Mouse (Mus musculus): ENCODE measurements around the gene Ppp5c. TPM values are rescaled to one million over a fixed set of nuclear protein-coding genes. Genes with fewer than 3 reads are reported as not detected.
"Not testable (repeated sequence)": the region's sequence is repeated elsewhere in the genome, so short reads cannot be mapped to it uniquely, and the experiment has no call there.

Gene Ppp5c
- 30.6 and 70.5 TPM in 2 replicates for polyA plus RNA-seq (2011; ENCODE audit: insufficient read depth, insufficient read length, low replicate concordance, missing spikeins)

DNA sequence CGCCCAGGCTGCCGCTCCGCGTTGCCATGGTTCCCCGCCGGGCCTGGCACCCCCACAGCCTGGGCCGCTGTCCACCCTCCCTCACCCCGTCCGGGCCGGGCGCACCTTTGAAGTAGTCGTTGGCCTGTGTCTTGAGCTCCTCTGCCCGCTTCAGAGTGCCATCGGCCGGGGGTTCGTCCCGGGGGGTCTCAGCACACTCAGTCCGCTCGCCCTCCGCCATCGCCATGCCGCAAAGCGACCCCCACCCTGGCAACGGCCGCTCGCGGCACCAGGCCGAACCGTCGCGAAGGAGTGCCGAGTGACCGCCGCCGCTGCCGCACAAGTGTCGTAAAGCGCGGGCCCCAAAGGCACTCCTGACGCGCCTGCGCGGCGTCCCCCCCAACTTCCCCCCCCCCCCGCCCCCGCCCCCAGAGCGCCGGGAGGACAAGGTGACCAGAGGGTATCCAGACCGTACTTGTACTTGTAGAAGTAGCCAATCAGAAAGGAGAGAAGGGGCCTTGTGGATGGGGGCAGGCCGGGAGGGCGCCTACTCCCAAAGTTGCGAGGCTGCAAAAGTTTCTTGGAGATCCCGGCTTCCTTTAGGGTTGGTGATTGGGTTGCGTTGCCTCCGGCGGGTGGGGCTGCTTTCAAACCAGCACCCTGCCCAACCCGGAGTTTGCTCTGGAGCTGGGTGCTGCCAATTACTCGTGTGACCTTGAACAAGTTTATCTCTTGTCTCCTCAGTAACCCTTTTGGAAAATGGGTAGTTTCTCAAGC lies at the start of gene Ppp5c:
Gene Ppp5c, minus strand, starts transcription at position 337 of the 756 bp plus-strand sequence.
- Histone ChIP-seq H3K27ac (ENCODE audit: control insufficient read depth, insufficient read depth, low read depth, low read length, poor library complexity) (peak within 1 kb of the TSS; percentile 74), H3K4me3 (replicated peaks; ENCODE audit: control insufficient read depth, low read depth, low read length) (peak within 1 kb of the TSS; percentile 86), H3K4me1 (ENCODE audit: control insufficient read depth, insufficient read depth, low read length) (peaks cover 15% of the 10 kb centered on the region)
- TF ChIP-seq CTCF (IDR thresholded peaks at IDR 0.05; ENCODE audit: control insufficient read depth, insufficient read depth, low read length) (no peak), POLR2A (IDR thresholded peaks at IDR 0.05; ENCODE audit: borderline replicate concordance, control insufficient read depth, low read depth, low read length) (0 out of 2 replicates have a peak, but pooled peaks have one; percentile 38)
- under 1% methylated on average over 58 of the region's 58 CpGs for WGBS

DNA sequence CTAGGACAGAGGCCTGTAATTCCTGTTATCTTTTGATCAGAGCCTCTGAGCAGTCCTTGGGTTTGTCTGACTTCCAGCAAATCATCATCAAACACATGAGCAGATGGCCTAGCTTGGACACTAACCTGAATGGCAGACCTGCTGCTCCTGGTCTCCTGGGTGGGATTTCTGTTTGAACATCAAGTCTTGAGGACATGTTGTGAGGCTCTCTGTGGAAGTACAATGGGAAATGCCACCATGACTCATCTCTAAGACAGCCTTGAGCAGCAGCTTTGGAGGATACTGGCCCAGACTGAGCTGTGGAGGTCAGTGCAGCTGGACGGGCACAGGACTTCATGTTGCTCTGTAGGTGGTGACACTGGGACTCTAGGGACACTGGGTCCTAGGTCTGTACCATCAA lies 48.8 kb upstream of the Ppp5c start:
- Histone ChIP-seq H3K4me1 (ENCODE audit: control insufficient read depth, insufficient read depth, low read length) (no peaks in the 10 kb centered on the region), H3K4me3 (replicated peaks; ENCODE audit: control insufficient read depth, low read depth, low read length) (no peak overlapping the region), H3K27ac (ENCODE audit: control insufficient read depth, insufficient read depth, low read depth, low read length, poor library complexity) (no peak overlapping the region)
- 88% methylated on average over 1 of the region's 1 CpGs for WGBS
- TF ChIP-seq POLR2A (IDR thresholded peaks at IDR 0.05; ENCODE audit: borderline replicate concordance, control insufficient read depth, low read depth, low read length): no peak
- TF ChIP-seq CTCF (IDR thresholded peaks at IDR 0.05; ENCODE audit: control insufficient read depth, insufficient read depth, low read length): no peak

DNA sequence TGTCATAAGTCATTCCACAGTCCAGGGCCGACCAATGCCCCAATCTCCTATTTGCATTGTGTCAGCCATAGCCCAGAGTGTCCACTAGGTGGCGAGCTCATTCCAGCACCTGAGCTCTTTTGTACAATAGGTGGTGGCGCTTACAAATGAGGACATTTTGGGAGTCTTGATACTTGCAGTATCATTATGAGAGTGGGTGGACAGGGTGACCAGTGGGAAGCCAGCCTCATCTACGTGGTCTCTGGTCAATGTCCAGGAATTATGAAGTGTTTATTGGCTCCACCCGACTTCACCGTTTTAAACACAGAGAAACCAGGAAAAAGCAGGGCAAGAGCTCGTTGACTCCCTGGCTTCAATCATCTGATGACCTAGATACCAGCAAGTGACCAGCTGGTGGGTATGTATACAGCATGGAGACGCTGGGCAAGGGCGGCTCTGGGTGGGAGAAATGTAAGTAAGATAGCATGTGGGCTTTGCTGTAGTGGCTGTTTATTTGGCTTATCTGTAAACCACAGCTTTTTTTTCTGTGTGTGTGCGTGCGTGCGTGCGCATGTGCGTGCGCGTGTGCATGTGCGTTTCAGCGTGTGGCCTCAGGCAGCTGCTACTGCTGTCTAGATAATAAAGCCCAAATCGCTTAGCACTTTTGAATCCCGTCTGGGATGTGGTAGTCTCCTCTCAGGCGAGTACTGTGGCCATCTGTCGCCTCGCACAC lies 46.3 kb upstream of the Ppp5c start, which contains the start of gene Psg16:
Gene Psg16, plus strand, starts transcription at position 137 of the 712 bp plus-strand sequence.
- H3K27ac ChIP-seq (ENCODE audit: control insufficient read depth, insufficient read depth, low read depth, low read length, poor library complexity): no peak within 1 kb of the TSS
- H3K4me1 ChIP-seq (ENCODE audit: control insufficient read depth, insufficient read depth, low read length): no peaks in the 10 kb centered on the region
- TF ChIP-seq POLR2A (IDR thresholded peaks at IDR 0.05; ENCODE audit: borderline replicate concordance, control insufficient read depth, low read depth, low read length) (no peak), CTCF (IDR thresholded peaks at IDR 0.05; ENCODE audit: control insufficient read depth, insufficient read depth, low read length) (peak; percentile 89)
- 37% methylated on average over 23 of the region's 23 CpGs for WGBS
- no peak within 1 kb of the TSS for H3K4me3 ChIP-seq (replicated peaks; ENCODE audit: control insufficient read depth, low read depth, low read length)

DNA sequence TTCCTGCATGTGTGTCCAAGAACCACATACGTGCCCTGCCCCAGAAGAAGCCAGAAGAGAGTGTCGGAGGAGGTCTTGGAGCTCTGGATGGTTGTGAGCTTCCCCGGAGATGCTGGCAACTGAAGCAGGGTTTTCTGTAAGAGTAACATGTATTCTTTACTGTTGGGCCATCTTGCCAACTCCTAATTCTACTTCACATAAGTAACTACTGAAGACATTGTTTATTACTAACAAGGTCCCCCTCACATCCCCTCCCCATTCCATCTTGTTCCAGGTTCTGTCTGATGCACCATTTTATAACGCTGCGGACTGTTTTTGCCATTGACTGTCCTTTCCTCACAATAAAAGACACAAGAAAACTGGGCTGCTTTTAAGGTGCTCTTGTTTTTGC lies 45.8 kb upstream of the Ppp5c start:
- no peak overlapping the region for H3K27ac ChIP-seq (ENCODE audit: control insufficient read depth, insufficient read depth, low read depth, low read length, poor library complexity)
- H3K4me3 ChIP-seq (replicated peaks; ENCODE audit: control insufficient read depth, low read depth, low read length): no peak overlapping the region
- 61% methylated on average over 5 of the region's 5 CpGs for WGBS
- H3K4me1 ChIP-seq (ENCODE audit: control insufficient read depth, insufficient read depth, low read length): no peaks in the 10 kb centered on the region
- TF ChIP-seq POLR2A (IDR thresholded peaks at IDR 0.05; ENCODE audit: borderline replicate concordance, control insufficient read depth, low read depth, low read length): no peak
- TF ChIP-seq CTCF (IDR thresholded peaks at IDR 0.05; ENCODE audit: control insufficient read depth, insufficient read depth, low read length): no peak

DNA sequence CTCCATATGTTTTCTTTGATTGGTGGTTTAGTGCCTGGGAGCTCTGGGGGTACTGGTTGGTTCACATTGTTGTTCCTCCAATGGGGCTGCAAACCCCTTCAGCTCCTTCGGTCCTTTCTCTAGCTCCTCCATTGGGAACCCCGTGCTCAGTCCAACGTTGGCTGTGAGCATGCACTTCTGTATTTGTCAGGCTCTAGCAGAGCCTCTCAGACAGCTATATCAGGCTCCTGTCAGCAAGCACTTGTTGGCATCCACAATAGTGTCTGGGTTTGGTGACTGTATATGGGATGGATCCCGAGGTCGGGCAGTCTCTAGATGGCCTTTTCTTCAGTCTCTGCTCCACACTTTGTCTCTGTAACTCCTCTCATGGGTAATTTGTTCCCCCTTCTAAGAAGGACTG lies 39.9 kb upstream of the Ppp5c start:
- not testable (repeated sequence) for H3K4me1 ChIP-seq (ENCODE audit: control insufficient read depth, insufficient read depth, low read length); H3K27ac ChIP-seq (ENCODE audit: control insufficient read depth, insufficient read depth, low read depth, low read length, poor library complexity); H3K4me3 ChIP-seq (replicated peaks; ENCODE audit: control insufficient read depth, low read depth, low read length)
- 57% methylated on average over 5 of the region's 5 CpGs for WGBS

DNA sequence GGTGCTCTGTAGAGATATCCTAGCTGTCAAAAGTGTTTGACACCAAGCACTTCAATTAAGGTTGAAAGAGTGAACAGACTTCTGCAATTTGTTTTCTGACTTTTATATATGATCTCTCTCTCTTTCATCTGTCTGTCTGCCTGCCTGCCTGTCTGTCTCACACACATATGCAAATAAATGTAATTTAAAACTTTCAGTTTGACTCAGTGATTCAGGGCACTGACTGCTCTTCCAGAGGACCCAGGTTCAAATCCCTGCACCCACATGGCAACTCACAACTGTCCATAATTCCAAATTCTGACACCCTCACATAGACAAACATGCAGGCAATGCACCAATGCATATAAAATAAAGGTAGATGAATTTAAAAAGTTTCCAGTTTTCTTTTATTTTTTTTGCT lies 39.3 kb upstream of the Ppp5c start:
- Histone ChIP-seq H3K27ac (ENCODE audit: control insufficient read depth, insufficient read depth, low read depth, low read length, poor library complexity) (no peak overlapping the region), H3K4me3 (replicated peaks; ENCODE audit: control insufficient read depth, low read depth, low read length) (no peak overlapping the region), H3K4me1 (ENCODE audit: control insufficient read depth, insufficient read depth, low read length) (peaks cover 2% of the 10 kb centered on the region; the same call in 1 of the 2 replicates)
- TF ChIP-seq POLR2A (IDR thresholded peaks at IDR 0.05; ENCODE audit: borderline replicate concordance, control insufficient read depth, low read depth, low read length): no peak
- no peak for TF ChIP-seq CTCF (IDR thresholded peaks at IDR 0.05; ENCODE audit: control insufficient read depth, insufficient read depth, low read length)

DNA sequence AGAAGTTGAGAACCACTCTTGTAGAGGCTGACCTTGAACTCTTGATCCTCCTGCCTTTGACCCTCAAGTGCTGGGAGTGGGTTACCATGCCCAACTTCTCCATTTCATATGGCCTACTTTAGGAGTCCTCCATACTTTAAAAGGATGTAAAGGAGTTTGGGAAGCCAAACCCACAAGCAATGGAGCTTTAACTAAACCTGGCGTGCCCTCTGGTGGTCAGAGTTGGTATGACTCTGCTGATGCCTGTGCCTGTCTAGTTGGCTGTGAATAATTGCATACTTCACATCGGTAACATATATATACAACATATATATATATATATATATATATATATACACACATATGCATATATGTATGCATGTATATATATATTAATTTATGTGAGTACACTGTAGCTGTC lies 38.7 kb upstream of the Ppp5c start:
- no peak overlapping the region for H3K27ac ChIP-seq (ENCODE audit: control insufficient read depth, insufficient read depth, low read depth, low read length, poor library complexity)
- H3K4me1 ChIP-seq (ENCODE audit: control insufficient read depth, insufficient read depth, low read length): peaks cover 2% of the 10 kb centered on the region; the same call in 1 of the 2 replicates
- TF ChIP-seq CTCF (IDR thresholded peaks at IDR 0.05; ENCODE audit: control insufficient read depth, insufficient read depth, low read length) (peak; percentile 81), POLR2A (IDR thresholded peaks at IDR 0.05; ENCODE audit: borderline replicate concordance, control insufficient read depth, low read depth, low read length) (no peak)
- 0% methylated on average over 2 of the region's 2 CpGs for WGBS
- no peak overlapping the region for H3K4me3 ChIP-seq (replicated peaks; ENCODE audit: control insufficient read depth, low read depth, low read length)

DNA sequence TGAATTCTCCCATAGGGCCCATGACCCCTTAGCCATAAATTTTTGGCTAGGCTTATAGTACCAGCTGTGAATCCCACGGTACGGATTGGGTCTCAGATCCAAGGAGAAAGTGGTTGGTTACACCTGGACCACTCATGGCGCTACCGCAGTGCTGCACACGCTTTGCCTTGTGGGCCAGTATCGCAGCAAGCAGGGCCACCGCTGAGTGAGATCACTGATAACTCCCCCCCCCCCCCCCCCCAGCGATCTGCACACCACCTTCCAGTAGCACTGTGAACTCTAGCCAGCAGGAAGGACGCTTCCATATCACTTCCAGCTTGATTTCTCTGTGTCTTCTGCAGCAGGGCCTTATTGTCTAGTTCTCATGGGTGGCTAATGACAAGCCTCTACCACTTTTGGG lies 37.9 kb upstream of the Ppp5c start:
- no peak overlapping the region for H3K4me3 ChIP-seq (replicated peaks; ENCODE audit: control insufficient read depth, low read depth, low read length)
- no peak overlapping the region for H3K27ac ChIP-seq (ENCODE audit: control insufficient read depth, insufficient read depth, low read depth, low read length, poor library complexity)
- WGBS: 65% methylated on average over 9 of the region's 9 CpGs
- peaks cover 2% of the 10 kb centered on the region for H3K4me1 ChIP-seq (ENCODE audit: control insufficient read depth, insufficient read depth, low read length)
- TF ChIP-seq POLR2A (IDR thresholded peaks at IDR 0.05; ENCODE audit: borderline replicate concordance, control insufficient read depth, low read depth, low read length) (no peak), CTCF (IDR thresholded peaks at IDR 0.05; ENCODE audit: control insufficient read depth, insufficient read depth, low read length) (no peak)
